Mouse (Mus musculus) forebrain, embryonic 16.5 days (tissue): Measurements from ENCODE around the gene Cisd1. TPM values are rescaled to one million over a fixed set of nuclear protein-coding genes. Genes with fewer than 3 reads are reported as not detected.

Source experiments
- ATAC-seq: fragments of 200-750 bp; cut with Nextera tagmentation; 2 replicates; pipeline ENCODE4 v1.8.0; 2017; ENCODE audit warnings: mild to moderate bottlenecking, moderate library complexity
- H3K27ac ChIP-seq: fragments of 300-500 bp; sonication (generic); 2 replicates; pipeline ENCODE4 v1.5.1; 2014; ENCODE audit warnings: low read length, control low read depth
- H3K27me3 ChIP-seq: fragments of 300-500 bp; sonication (generic); replicated peaks from 2 replicates; pipeline ENCODE4 v1.6.1; 2014; ENCODE audit warnings: low read length; ENCODE audit not compliant: control insufficient read depth, insufficient read depth
- H3K36me3 ChIP-seq: fragments of 300-500 bp; sonication (generic); 2 replicates; pipeline ENCODE4 v1.6.1; 2014; ENCODE audit not compliant: control insufficient read depth, insufficient read depth
- H3K4me1 ChIP-seq: fragments of 300-500 bp; sonication (generic); replicated peaks from 2 replicates; pipeline ENCODE4 v1.6.1; 2014; ENCODE audit warnings: low read length; ENCODE audit not compliant: control insufficient read depth, insufficient read depth
- H3K4me2 ChIP-seq: fragments of 300-500 bp; sonication (generic); 2 replicates; pipeline ENCODE4 v1.6.1; 2014; ENCODE audit warnings: mild to moderate bottlenecking, low read length, control low read depth
- H3K4me3 ChIP-seq: fragments of 300-500 bp; sonication (generic); replicated peaks from 2 replicates; pipeline ENCODE4 v1.5.1; 2014; ENCODE audit warnings: mild to moderate bottlenecking, low read length, control low read depth
- H3K9ac ChIP-seq: fragments of 300-500 bp; sonication (generic); replicated peaks from 2 replicates; pipeline ENCODE4 v1.6.1; 2014; ENCODE audit warnings: low read depth, low read length, control low read depth
- H3K9me3 ChIP-seq: fragments of 300-500 bp; sonication (generic); 2 replicates; pipeline ENCODE4 v1.6.1; 2016; ENCODE audit warnings: low read length; ENCODE audit not compliant: control insufficient read depth
- WGBS: fragments of 180-500 bp; shearing (Covaris S2); extraction: QIAGEN DNeasy Blood & Tissue Kit; methylation state at CpG from one replicate; pipeline ENCODE4 v1.1.7; 2014; 5-methylcytosine and 5-hydroxymethylcytosine counted together
- polyA plus RNA-seq: library from polyadenylated mRNA; unstranded; fragments of >200 nt; fragmentation: Nextera tagmentation; extraction: Ambion mirVana; gene quantifications from 2 replicates; pipeline ENCODE4 v1.2.1, GENCODE M21; 2015

Gene Cisd1
- polyA plus RNA-seq, 1 experiment from 2014 or later = 252 TPM

- H3K27ac ChIP-seq = no peak overlapping the region
- H3K9me3 ChIP-seq = no peaks in the 10 kb centered on the region
- H3K9ac ChIP-seq = no peak overlapping the region
- ATAC-seq = no peak
- no peaks in the 10 kb centered on the region for H3K36me3 ChIP-seq
- WGBS = 31% methylated on average over 4 of the region's 4 CpGs
- H3K4me1 ChIP-seq = 0 out of 2 replicates have a peak, but pooled peaks cover 3% of the 10 kb centered on the region
- H3K4me3 ChIP-seq = no peak overlapping the region
- H3K27me3 ChIP-seq = no peaks in the 10 kb centered on the region
- no peak overlapping the region for H3K4me2 ChIP-seq
Measured at GRCm38 (mm10) chr10:71291801-71292200, 53.0 kb downstream of the Cisd1 start.

GRCm38 (mm10) chr10:71291179-71291661, 53.5 kb downstream of the Cisd1 start:
- Histone ChIP-seq H3K27ac (no peak overlapping the region), H3K9ac (no peak overlapping the region), H3K9me3 (no peaks in the 10 kb centered on the region), H3K36me3 (no peaks in the 10 kb centered on the region), H3K4me1 (0 out of 2 replicates have a peak, but pooled peaks cover 3% of the 10 kb centered on the region), H3K4me3 (no peak overlapping the region), H3K27me3 (no peaks in the 10 kb centered on the region), H3K4me2 (no peak overlapping the region)
- 28% methylated on average over 3 of the region's 3 CpGs for WGBS
- ATAC-seq = no peak

- Histone ChIP-seq H3K27me3 (no peaks in the 10 kb centered on the region), H3K9ac (peak within 1 kb of the TSS; percentile 100), H3K4me3 (peak within 1 kb of the TSS; percentile 99), H3K4me1 (peaks cover 33% of the 10 kb centered on the region), H3K27ac (peak within 1 kb of the TSS; percentile 87), H3K4me2 (peak within 1 kb of the TSS; percentile 64), H3K36me3 (no peaks in the 10 kb centered on the region), H3K9me3 (no peaks in the 10 kb centered on the region)
- ATAC-seq = peak; percentile 97
- WGBS = 0% methylated on average over 49 of the region's 50 CpGs
Measured at GRCm38 (mm10) chr10:71285126-71285580, 59.6 kb downstream of the Cisd1 start, which contains the start of gene Ube2d1. Ube2d1 (minus strand) TSS chr10:71285262.

GRCm38 (mm10) chr10:71284511-71285125, 60.1 kb downstream of the Cisd1 start:
- peak overlapping the region; percentile 64 for H3K4me2 ChIP-seq
- peaks cover 35% of the 10 kb centered on the region for H3K4me1 ChIP-seq
- peak overlapping the region; percentile 100 for H3K9ac ChIP-seq
- H3K4me3 ChIP-seq = peak overlapping the region; percentile 99
- no peaks in the 10 kb centered on the region for H3K27me3 ChIP-seq
- H3K9me3 ChIP-seq = no peaks in the 10 kb centered on the region
- no peaks in the 10 kb centered on the region for H3K36me3 ChIP-seq
- ATAC-seq = peak; percentile 74
- peak overlapping the region; percentile 87 for H3K27ac ChIP-seq
- WGBS = 0% methylated on average over 41 of the region's 41 CpGs

- ATAC-seq = no peak
- Histone ChIP-seq H3K4me1 (peaks cover 36% of the 10 kb centered on the region), H3K27me3 (no peaks in the 10 kb centered on the region), H3K9ac (peak overlapping the region; percentile 100), H3K27ac (peak overlapping the region; percentile 87), H3K4me3 (peak overlapping the region; percentile 99), H3K4me2 (peak overlapping the region; percentile 64), H3K9me3 (no peaks in the 10 kb centered on the region), H3K36me3 (no peaks in the 10 kb centered on the region)
- WGBS = 3% methylated on average over 8 of the region's 8 CpGs
Measured at GRCm38 (mm10) chr10:71284131-71284510, 60.6 kb downstream of the Cisd1 start.

Other genes starting within 250 kb of the Cisd1 start
- gene Bicc1, start 185.3 kb downstream of the Cisd1 start, polyA plus RNA-seq = 3.1 and 4.3 TPM in 2 replicates
- gene Tfam, start 106.7 kb downstream of the Cisd1 start, polyA plus RNA-seq = 52.2 and 71.6 TPM in 2 replicates
- 186 and 198 TPM in 2 replicates for gene Ube2d1, start 59.7 kb downstream of the Cisd1 start, polyA plus RNA-seq
- gene Ipmk, start 2.8 kb upstream of the Cisd1 start, polyA plus RNA-seq = 18.8 and 20.1 TPM in 2 replicates